Mouse (Mus musculus) limb, embryonic 14.5 days (tissue): Measurements from ENCODE around the gene Rmnd5b. TPM values are rescaled to one million over a fixed set of nuclear protein-coding genes. Genes with fewer than 3 reads are reported as not detected.

Experiments
- ATAC-seq: fragments of 200-750 bp; cut with Nextera tagmentation; 2 replicates; pipeline ENCODE4 v1.8.0; 2017; ENCODE audit warnings: low read depth, moderate number of reproducible peaks, moderate TSS enrichment; ENCODE audit not compliant: low FRiP score
- DNase-seq: peaks from one replicate; pipeline ENCODE4 v3.0.0-alpha.2; 2015; ENCODE audit warnings: low spot score
- H3K27ac ChIP-seq: fragments of 300-500 bp; sonication (generic); replicated peaks from 2 replicates; pipeline ENCODE4 v1.5.1; 2014; ENCODE audit warnings: low read depth, mild to moderate bottlenecking, low read length, moderate library complexity, mixed read lengths
- H3K27me3 ChIP-seq: fragments of 300-500 bp; sonication (generic); 2 replicates; pipeline ENCODE4 v1.6.1; 2014; ENCODE audit warnings: low read length, mixed read lengths; ENCODE audit not compliant: control insufficient read depth, insufficient read depth
- H3K36me3 ChIP-seq: fragments of 300-500 bp; sonication (generic); 2 replicates; pipeline ENCODE4 v1.6.1; 2014; ENCODE audit warnings: mild to moderate bottlenecking, low read length, moderate library complexity, mixed read lengths; ENCODE audit not compliant: control insufficient read depth, insufficient read depth
- H3K4me1 ChIP-seq: fragments of 300-500 bp; sonication (generic); 2 replicates; pipeline ENCODE4 v1.6.1; 2014; ENCODE audit warnings: antibody characterized with exemption, low read length, mixed read lengths; ENCODE audit not compliant: control insufficient read depth, insufficient read depth
- H3K4me2 ChIP-seq: fragments of 300-500 bp; sonication (generic); replicated peaks from 2 replicates; pipeline ENCODE4 v1.6.1; 2014; ENCODE audit warnings: low read depth, mild to moderate bottlenecking, low read length, moderate library complexity; ENCODE audit not compliant: severe bottlenecking
- H3K4me3 ChIP-seq: fragments of 300-500 bp; sonication (generic); replicated peaks from 2 replicates; pipeline ENCODE4 v1.5.1; 2014; ENCODE audit warnings: low read length
- H3K9ac ChIP-seq: fragments of 300-500 bp; sonication (generic); 2 replicates; pipeline ENCODE4 v1.6.1; 2014; ENCODE audit warnings: mild to moderate bottlenecking, low read depth, low read length, moderate library complexity; ENCODE audit not compliant: severe bottlenecking
- H3K9me3 ChIP-seq: fragments of 300-500 bp; sonication (generic); 2 replicates; pipeline ENCODE4 v1.6.1; 2016; ENCODE audit warnings: low read length; ENCODE audit not compliant: control insufficient read depth
- POLR2A ChIP-seq: fragments of 200-500 bp; IDR thresholded peaks from 2 replicates; pipeline ENCODE4 v1.8.0; 2012; ENCODE audit warnings: inconsistent platforms, mild to moderate bottlenecking, moderate library complexity, borderline replicate concordance; ENCODE audit not compliant: insufficient read depth, insufficient read length; ENCODE audit errors: extremely low read depth
- WGBS: fragments of 180-500 bp; shearing (Covaris S2); extraction: QIAGEN DNeasy Blood & Tissue Kit; methylation state at CpG from one replicate; pipeline ENCODE4 v1.1.7; 2014; 5-methylcytosine and 5-hydroxymethylcytosine counted together
- polyA plus RNA-seq, 2 experiments: library from polyadenylated mRNA; depleted of rRNA in 1 of 2; stranded (reverse) in 1 of 2; unstranded in 1 of 2; fragments of >200 nt; fragmentation: Nextera tagmentation in 1 of 2; extraction: Ambion mirVana in 1 of 2; gene quantifications; 2 replicates each; pipeline versions ENCODE4 v1.2.1 to v1.2.3; 2012 to 2014

Rmnd5b gene
- polyA plus RNA-seq, 2 experiments: 49.3 to 57.4 TPM

- peak; percentile 83; the same call in 1 of the 2 replicates for TF ChIP-seq POLR2A
- H3K4me3 ChIP-seq: peak within 1 kb of the TSS; percentile 65
- peak; percentile 95 for ATAC-seq
- WGBS: under 1% methylated on average over 52 of the region's 59 CpGs
- H3K4me2 ChIP-seq: peak within 1 kb of the TSS; percentile 85
- peak; percentile 96 for DNase-seq
- peaks cover 8% of the 10 kb centered on the region for H3K4me1 ChIP-seq
- peaks cover 38% of the 10 kb centered on the region for H3K36me3 ChIP-seq
- peak within 1 kb of the TSS; percentile 92 for H3K27ac ChIP-seq
- peak within 1 kb of the TSS; percentile 86 for H3K9ac ChIP-seq
- no peaks in the 10 kb centered on the region for H3K9me3 ChIP-seq
- no peaks in the 10 kb centered on the region for H3K27me3 ChIP-seq
Observed at GRCm38 (mm10) chr11:51584431-51585248, 51.1 kb downstream of the Rmnd5b start, which contains the start of gene Phykpl. Gene Phykpl (plus strand): TSS chr11:51584757.

- H3K4me1 ChIP-seq: peaks cover 8% of the 10 kb centered on the region
- 19% methylated on average over 9 of the region's 9 CpGs for WGBS
Observed at GRCm38 (mm10) chr11:51584057-51584430, 51.7 kb downstream of the Rmnd5b start.

GRCm38 (mm10) chr11:51582713-51583112 lies 53.0 kb downstream of the Rmnd5b start:
- DNase-seq (peak; percentile 71), ATAC-seq (no peak)
- no peak overlapping the region for H3K9ac ChIP-seq
- peaks cover 20% of the 10 kb centered on the region for H3K36me3 ChIP-seq
- H3K4me1 ChIP-seq: peaks cover 8% of the 10 kb centered on the region
- no peak overlapping the region for H3K27ac ChIP-seq
- no peak overlapping the region for H3K4me3 ChIP-seq
- no peak overlapping the region for H3K4me2 ChIP-seq
- no peak for TF ChIP-seq POLR2A
- H3K9me3 ChIP-seq: no peaks in the 10 kb centered on the region
- WGBS: 20% methylated on average over 8 of the region's 8 CpGs
- no peaks in the 10 kb centered on the region for H3K27me3 ChIP-seq

More at GRCm38 (mm10) chr11:51584057-51584430, 51.7 kb downstream of the Rmnd5b start:
- Histone ChIP-seq H3K9ac (peak overlapping the region; percentile 86), H3K9me3 (no peaks in the 10 kb centered on the region), H3K4me3 (peak overlapping the region; percentile 65), H3K36me3 (peaks cover 33% of the 10 kb centered on the region), H3K27ac (peak overlapping the region; percentile 92), H3K27me3 (no peaks in the 10 kb centered on the region), H3K4me2 (peak overlapping the region; percentile 85)
- TF ChIP-seq POLR2A: no peak
- no peak for ATAC-seq
- DNase-seq: no peak

GRCm38 (mm10) chr11:51579024-51579423 lies 56.7 kb downstream of the Rmnd5b start:
- Histone ChIP-seq H3K9me3 (no peaks in the 10 kb centered on the region), H3K27me3 (no peaks in the 10 kb centered on the region), H3K9ac (no peak overlapping the region), H3K36me3 (0 out of 2 replicates have a peak, but pooled peaks cover 3% of the 10 kb centered on the region), H3K4me1 (no peaks in the 10 kb centered on the region; the same call in 1 of the 2 replicates), H3K27ac (no peak overlapping the region), H3K4me3 (no peak overlapping the region), H3K4me2 (no peak overlapping the region)
- ATAC-seq (no peak), DNase-seq (no peak)
- TF ChIP-seq POLR2A: no peak
- WGBS: 72% methylated on average over 4 of the region's 4 CpGs

- H3K9ac ChIP-seq: no peak overlapping the region
- no peak for DNase-seq
- H3K36me3 ChIP-seq: 0 out of 2 replicates have a peak, but pooled peaks cover 9% of the 10 kb centered on the region
- H3K4me1 ChIP-seq: no peaks in the 10 kb centered on the region
- H3K4me3 ChIP-seq: no peak overlapping the region
- H3K27ac ChIP-seq: no peak overlapping the region
- no peaks in the 10 kb centered on the region for H3K9me3 ChIP-seq
- 81% methylated on average over 7 of the region's 7 CpGs for WGBS
- ATAC-seq: no peak
- no peak for TF ChIP-seq POLR2A
- H3K27me3 ChIP-seq: no peaks in the 10 kb centered on the region
- H3K4me2 ChIP-seq: no peak overlapping the region
Observed at GRCm38 (mm10) chr11:51577587-51577986, 58.1 kb downstream of the Rmnd5b start.
